Mouse (Mus musculus): ENCODE results near the gene Dlx4.

- TF ChIP-seq CTCF (IDR thresholded peaks at IDR 0.05; ENCODE audit: low read depth, low read length) (no peak), GATA1 (IDR thresholded peaks at IDR 0.05; ENCODE audit: borderline replicate concordance, low read length) (no peak)
Measured at GRCm38 (mm10) chr11:95144091-95144945, 1.7 kb downstream of the Dlx4 start.

All from G1E (cell line).